Mouse (Mus musculus) CH12.LX (cell line): ENCODE measurements around the gene Herc3. TPM values are rescaled to one million over a fixed set of nuclear protein-coding genes. Genes with fewer than 3 reads are reported as not detected.

ENCODE experiments used
- DNase-seq: peaks from one replicate; pipeline ENCODE4 v3.0.0-alpha.2; 2013; ENCODE audit errors: extremely low read depth
- H3K27ac ChIP-seq: 2 replicates; pipeline ENCODE4 v1.5.1; 2012; ENCODE audit warnings: low read depth, mild to moderate bottlenecking, control low read depth, moderate library complexity; ENCODE audit not compliant: insufficient read depth
- H3K27me3 ChIP-seq: replicated peaks from 2 replicates; pipeline ENCODE3; 2012; ENCODE audit warnings: inconsistent platforms
- H3K36me3 ChIP-seq, 2 experiments: replicated peaks in 1 of 2; 2 replicates each; pipeline versions ENCODE3 to v1.6.1; 2012; ENCODE audit warnings: inconsistent platforms in 1 of 2, low read length in 1 of 2, mild to moderate bottlenecking in 1 of 2, mixed read lengths in 1 of 2, moderate library complexity in 1 of 2; ENCODE audit not compliant: control insufficient read depth in 1 of 2, insufficient read depth in 1 of 2
- H3K4me1 ChIP-seq, 2 experiments: 2 replicates each; pipeline ENCODE4 v1.6.1; 2012; ENCODE audit warnings: inconsistent platforms in 1 of 2, moderate library complexity in 1 of 2; ENCODE audit not compliant: insufficient read depth in 2 of 2, control insufficient read depth in 1 of 2
- H3K4me2 ChIP-seq: 2 replicates; pipeline ENCODE4 v1.6.1; 2012; ENCODE audit warnings: low read depth, mild to moderate bottlenecking, control low read depth; ENCODE audit not compliant: poor library complexity, insufficient read depth, severe bottlenecking
- H3K4me3 ChIP-seq, 3 experiments: fragments of 150-350 bp in 1 of 3; sonication (generic) in 1 of 3; replicated peaks in 1 of 3; 2 replicates each; pipeline versions ENCODE3 to v1.5.1; 2011 to 2012; ENCODE audit warnings: low read depth in 2 of 3, low read length in 2 of 3, mild to moderate bottlenecking in 2 of 3, moderate library complexity in 2 of 3, control low read depth in 1 of 3, improper control_type of control experiment in 1 of 3, inconsistent platforms in 1 of 3, mixed read lengths in 1 of 3; ENCODE audit not compliant: poor library complexity in 1 of 3
- H3K79me2 ChIP-seq: replicated peaks from 2 replicates; pipeline ENCODE4 v1.6.1; 2012; ENCODE audit warnings: mild to moderate bottlenecking, moderate library complexity; ENCODE audit not compliant: control insufficient read depth, poor library complexity, insufficient read depth, severe bottlenecking; ENCODE audit errors: extremely low read depth
- H3K9ac ChIP-seq: 2 replicates; pipeline ENCODE4 v1.6.1; 2012; ENCODE audit warnings: low read depth, mild to moderate bottlenecking, control low read depth, moderate library complexity; ENCODE audit not compliant: insufficient read depth
- H3K9me3 ChIP-seq: replicated peaks from 2 replicates; pipeline ENCODE3; 2012; ENCODE audit warnings: low read length, inconsistent platforms, mixed read lengths
- CHD1 ChIP-seq: IDR thresholded peaks from 2 replicates; pipeline ENCODE4 v1.6.1; 2012; ENCODE audit warnings: low read depth, low read length, improper control_type of control experiment, inconsistent platforms
- CTCF ChIP-seq, 2 experiments: IDR thresholded peaks in 1 of 2; conservative IDR thresholded peaks in 1 of 2; 2 replicates each; pipeline ENCODE4 v1.5.1; 2011 to 2012; ENCODE audit warnings: low read depth in 2 of 2, low read length in 2 of 2, improper control_type of control experiment in 1 of 2, inconsistent platforms in 1 of 2, mild to moderate bottlenecking in 1 of 2, moderate library complexity in 1 of 2
- E2F4 ChIP-seq: IDR thresholded peaks from 2 replicates; pipeline ENCODE4 v1.6.1; 2011; ENCODE audit warnings: low read depth, low read length, improper control_type of control experiment; ENCODE audit not compliant: insufficient replicate concordance
- EP300 ChIP-seq: IDR thresholded peaks from 2 replicates; pipeline ENCODE4 v1.6.1; 2011; ENCODE audit warnings: low read length, improper control_type of control experiment
- IRF4 ChIP-seq: IDR thresholded peaks from 2 replicates; pipeline ENCODE4 v1.6.1; 2014; ENCODE audit warnings: low read depth, mild to moderate bottlenecking, inconsistent platforms, low read length, improper control_type of control experiment
- KAT2A ChIP-seq: IDR thresholded peaks from 2 replicates; pipeline ENCODE4 v1.6.1; 2012; ENCODE audit warnings: low read length, improper control_type of control experiment, inconsistent platforms; ENCODE audit not compliant: insufficient replicate concordance
- MAX ChIP-seq: IDR thresholded peaks from 2 replicates; pipeline ENCODE4 v1.6.1; 2011; ENCODE audit warnings: low read length, improper control_type of control experiment
- MEF2A ChIP-seq: IDR thresholded peaks from 2 replicates; pipeline ENCODE4 v1.6.1; 2014; ENCODE audit warnings: low read depth, mild to moderate bottlenecking, inconsistent platforms, low read length, improper control_type of control experiment, borderline replicate concordance
- MXI1 ChIP-seq: IDR thresholded peaks from 2 replicates; pipeline ENCODE4 v1.6.1; 2011; ENCODE audit warnings: mild to moderate bottlenecking, low read depth, low read length, improper control_type of control experiment
- MYC ChIP-seq: IDR thresholded peaks from 2 replicates; pipeline ENCODE4 v1.6.1; 2011; ENCODE audit warnings: low read depth, mild to moderate bottlenecking, improper control_type of control experiment, low read length
- NRF1 ChIP-seq: IDR thresholded peaks from 2 replicates; pipeline ENCODE4 v1.6.1; 2014; ENCODE audit warnings: low read depth, mild to moderate bottlenecking, inconsistent platforms, low read length, improper control_type of control experiment, moderate library complexity
- RAD21 ChIP-seq: IDR thresholded peaks from 2 replicates; pipeline ENCODE4 v1.6.1; 2011; ENCODE audit warnings: low read depth, mild to moderate bottlenecking, low read length, improper control_type of control experiment, moderate library complexity
- RCOR1 ChIP-seq: conservative IDR thresholded peaks from 2 replicates; pipeline ENCODE4 v1.6.1; 2012; ENCODE audit warnings: low read depth, mild to moderate bottlenecking, inconsistent platforms, low read length, improper control_type of control experiment
- TBP ChIP-seq: conservative IDR thresholded peaks from 2 replicates; pipeline ENCODE4 v1.6.1; 2011; ENCODE audit warnings: low read depth, low read length, improper control_type of control experiment
- TCF12 ChIP-seq: IDR thresholded peaks from 2 replicates; pipeline ENCODE4 v1.6.1; 2014; ENCODE audit warnings: low read depth, mild to moderate bottlenecking, inconsistent platforms, low read length, improper control_type of control experiment
- ZC3H11A ChIP-seq: IDR thresholded peaks from 2 replicates; pipeline ENCODE4 v1.6.1; 2012; ENCODE audit warnings: low read depth, mild to moderate bottlenecking, inconsistent platforms, low read length, improper control_type of control experiment
- dilution Hi-C: fragments of 300-500 bp; cut with MboI; formaldehyde crosslinking; loops from 2 replicates; pipeline ENCODE4 v1.14.3; 2020; ENCODE audit warnings: low sequenced_read_pairs; ENCODE audit not compliant: extremely low pct_unique_long_range_greater_than_20kb, extremely low pct_ligation_motif_present
- in situ Hi-C: fragments of 300-500 bp; cut with MboI; formaldehyde crosslinking; loops from 3 replicates; pipeline ENCODE4 v1.14.3; 2019; ENCODE audit warnings: low sequenced_read_pairs, low pct_ligation_motif_present, low pct_unique_long_range_greater_than_20kb, mixed read lengths
- polyA plus RNA-seq: library from polyadenylated mRNA; unstranded; fragments of >175 nt; gene quantifications from 2 replicates; pipeline ENCODE4 v1.2.1, GENCODE M21; 2012; ENCODE audit warnings: low read depth; ENCODE audit not compliant: insufficient read length
- total RNA-seq, 2 experiments: library from RNA; depleted of rRNA; stranded (reverse); fragments of 300-350 nt in 1 of 2; fragments of >200 nt in 1 of 2; gene quantifications; 2 replicates each; pipeline ENCODE4 v1.2.3; 2012 to 2014

Gene Herc3
- total and polyA plus RNA-seq, 3 experiments, result 15.7 to 19.1 (median 17.8) TPM

GRCm38 (mm10) chr6:58830840-58831231 is 429 bp upstream of the Herc3 start:
- dilution Hi-C loops, result no loop called here
- peaks cover 0 to 2% of the 10 kb centered on the region in 2 experiments for H3K36me3 ChIP-seq
- DNase-seq, result no peak
- H3K27ac ChIP-seq, result no peak overlapping the region
- peak overlapping the region; percentile 48 for H3K4me2 ChIP-seq
- no peaks in the 10 kb centered on the region for H3K9me3 ChIP-seq
- H3K9ac ChIP-seq, result no peak overlapping the region
- H3K27me3 ChIP-seq, result no peaks in the 10 kb centered on the region
- in situ Hi-C loops, result no loop called here
- H3K79me2 ChIP-seq, result no peaks in the 10 kb centered on the region; the same call in 1 of the 2 replicates
- TF ChIP-seq TBP, result no peak
- no peak for TF ChIP-seq MAX
- no peak for TF ChIP-seq E2F4
- TF ChIP-seq ZC3H11A, result no peak
- 0 out of 2 replicates have a peak, but pooled peaks have one; percentile 12 for TF ChIP-seq MEF2A
- no peak for TF ChIP-seq KAT2A
- TF ChIP-seq, all 38 proteins: peak for 1
- Histone ChIP-seq H3K4me1 (peaks cover 9 to 33% of the 10 kb centered on the region in 2 experiments), H3K4me3 (peak overlapping the region; percentile 36 to 80 (median 41))

- peak overlapping the region; percentile 50; the same call in 1 of the 2 replicates for H3K9ac ChIP-seq
- in situ Hi-C loops, result no loop called here
- H3K4me3 ChIP-seq, result peak overlapping the region; percentile 66 to 80 (median 74)
- peaks cover 9 to 31% of the 10 kb centered on the region in 2 experiments for H3K4me1 ChIP-seq
- no peaks in the 10 kb centered on the region; the same call in 1 of the 2 replicates for H3K79me2 ChIP-seq
- TF ChIP-seq CTCF (conservative IDR thresholded peaks at IDR 0.05 in 1 of 2, IDR thresholded peaks at IDR 0.05 in 1 of 2; ENCODE audit: low read depth in 2 of 2, low read length in 2 of 2) (peak; percentile 8 to 43; a peak in 2 of 4 replicates), KAT2A (no peak), EP300 (no peak), MXI1 (0 out of 2 replicates have a peak, but pooled peaks have one; percentile 38), ZC3H11A (no peak), RCOR1 (no peak), TCF12 (no peak), IRF4 (no peak), NRF1 (no peak), TBP (no peak), CHD1 (no peak; the same call in 1 of the 2 replicates), MYC (0 out of 2 replicates have a peak, but pooled peaks have one; percentile 29), RAD21 (no peak; the same call in 1 of the 2 replicates), MEF2A (no peak)
- dilution Hi-C loops, result no loop called here
- H3K36me3 ChIP-seq, result peaks cover 0 to 5% of the 10 kb centered on the region in 2 experiments
- peak; percentile 56 for DNase-seq
- no peak overlapping the region for H3K27ac ChIP-seq
- no peaks in the 10 kb centered on the region for H3K27me3 ChIP-seq
- H3K4me2 ChIP-seq, result peak overlapping the region; percentile 85
- H3K9me3 ChIP-seq, result no peaks in the 10 kb centered on the region
These were observed 1.3 kb downstream of the Herc3 start for GRCm38 (mm10) chr6:58832591-58833018.
